Mouse (Mus musculus): ENCODE measurements around the gene Sft2d1.

The Sft2d1 gene

DNA sequence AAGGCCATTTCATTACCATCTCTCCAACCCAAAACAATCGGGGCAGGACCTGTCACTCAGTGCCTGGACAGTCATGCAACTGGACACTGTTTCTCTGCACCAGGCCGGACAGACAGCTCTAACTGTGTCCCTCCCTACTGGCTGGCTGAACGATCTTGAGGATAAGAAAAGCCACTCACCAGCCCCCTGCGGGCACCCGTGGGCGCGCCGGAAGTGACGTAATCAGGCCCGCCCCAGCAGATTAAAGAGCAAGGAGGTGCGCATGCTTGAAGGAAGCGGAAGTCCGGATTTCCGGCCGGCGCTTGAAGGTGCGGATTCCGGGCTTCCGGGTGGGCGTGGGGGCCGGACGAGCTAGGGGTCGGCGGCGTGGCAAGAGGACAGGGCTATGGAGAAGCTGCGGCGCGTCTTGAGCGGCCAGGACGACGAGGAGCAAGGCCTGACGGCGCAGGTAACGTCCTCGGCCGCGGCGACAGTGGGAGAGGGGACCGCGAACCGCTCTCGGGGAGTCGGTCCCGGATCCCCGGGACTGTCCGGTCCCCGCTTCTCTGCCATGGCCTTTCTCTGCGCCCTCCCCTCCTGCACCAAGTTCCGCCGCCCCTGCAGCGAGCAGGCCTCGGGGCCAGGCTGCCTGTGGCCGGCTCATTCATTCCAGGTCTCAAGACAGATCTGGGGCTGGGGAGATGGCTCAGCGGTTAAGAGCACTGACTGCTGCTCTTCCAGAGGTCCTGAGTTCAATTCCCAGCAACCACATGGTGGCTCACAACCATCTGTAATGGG, at the start of gene Sft2d1:
TSS of gene Sft2d1 (plus strand) at position 265 of the 777 bp plus-strand sequence.
- DNase-seq (ENCODE audit: low spot score in 2 of 2) = peak; percentile 95

DNA sequence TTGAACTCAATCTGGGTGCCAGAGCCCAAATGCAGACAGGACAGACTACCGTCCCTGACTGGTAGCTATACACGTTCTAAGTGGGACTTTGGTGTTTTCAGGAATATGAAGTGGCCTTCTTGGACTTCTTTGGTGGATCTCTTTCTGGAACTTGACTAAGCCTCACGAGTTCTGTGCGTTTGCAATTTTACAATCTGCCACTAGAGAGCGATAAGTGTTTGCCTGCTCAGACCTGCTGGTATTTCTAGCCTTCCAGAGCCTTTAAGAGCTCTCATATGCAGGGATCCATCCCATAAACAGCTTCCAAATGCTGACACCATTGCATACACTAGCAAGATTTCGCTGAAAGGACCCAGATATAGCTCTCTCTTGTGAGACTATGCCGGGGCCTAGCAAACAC, 46.3 kb upstream of the Sft2d1 start:
- DNase-seq (ENCODE audit: low spot score in 2 of 2) = peak; percentile 20 to 63

DNA sequence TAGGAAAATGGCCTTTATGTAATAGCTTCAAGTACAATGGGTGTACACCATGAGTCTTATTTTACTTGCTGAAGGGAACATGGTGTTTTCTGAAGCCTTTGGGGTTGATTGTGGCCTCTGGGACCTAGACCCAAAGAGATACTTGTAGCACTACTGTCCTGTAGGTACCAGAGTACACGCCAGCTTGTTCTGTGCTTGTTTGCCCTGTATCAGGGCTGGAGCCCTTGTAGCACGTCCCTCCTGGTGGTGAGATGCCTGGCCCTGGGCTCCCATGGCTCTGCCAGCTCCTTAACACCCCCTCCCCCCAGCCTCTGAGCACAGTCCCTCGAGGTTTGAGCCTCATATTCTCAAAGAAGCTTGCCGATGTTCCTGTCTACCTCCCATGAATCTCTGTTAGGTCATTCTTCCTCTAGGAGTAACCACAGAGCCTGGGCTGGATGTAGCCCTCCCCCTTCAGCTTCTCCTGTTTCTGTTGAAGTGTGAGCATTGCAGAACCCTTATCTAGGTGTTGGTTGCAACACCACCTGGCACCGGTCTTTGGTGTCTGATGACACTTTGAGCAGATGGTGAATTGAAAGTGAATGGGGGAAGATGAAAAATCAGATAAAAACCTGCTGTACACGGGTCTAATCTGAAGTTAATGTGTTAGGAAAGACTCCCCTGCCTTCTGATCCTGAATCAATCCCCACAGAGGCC, 38.7 kb upstream of the Sft2d1 start:
- DNase-seq (ENCODE audit: low spot score in 2 of 2) = peak in 1 of 2 experiments; percentile 23

DNA sequence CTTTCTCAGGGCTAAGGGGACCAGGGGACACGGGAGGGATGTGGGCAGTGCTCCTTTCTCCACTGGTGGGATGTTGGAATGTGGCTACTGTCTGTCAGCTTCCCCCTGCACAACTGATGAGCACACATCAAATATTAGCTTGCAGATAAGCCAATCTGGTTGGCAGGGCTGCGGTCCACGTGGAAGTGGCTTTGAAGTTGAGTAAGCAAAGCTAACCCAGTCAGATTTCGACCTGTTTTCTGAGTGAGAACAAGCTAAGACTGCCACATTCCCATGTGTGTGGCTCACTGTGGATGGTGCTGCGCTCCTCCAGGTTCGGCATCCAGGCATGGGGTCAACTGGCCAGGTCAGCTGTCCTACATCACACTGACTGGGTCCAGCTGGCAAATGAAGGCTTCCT, 38.0 kb upstream of the Sft2d1 start:
- DNase-seq (ENCODE audit: low spot score in 2 of 2) = no peak

DNA sequence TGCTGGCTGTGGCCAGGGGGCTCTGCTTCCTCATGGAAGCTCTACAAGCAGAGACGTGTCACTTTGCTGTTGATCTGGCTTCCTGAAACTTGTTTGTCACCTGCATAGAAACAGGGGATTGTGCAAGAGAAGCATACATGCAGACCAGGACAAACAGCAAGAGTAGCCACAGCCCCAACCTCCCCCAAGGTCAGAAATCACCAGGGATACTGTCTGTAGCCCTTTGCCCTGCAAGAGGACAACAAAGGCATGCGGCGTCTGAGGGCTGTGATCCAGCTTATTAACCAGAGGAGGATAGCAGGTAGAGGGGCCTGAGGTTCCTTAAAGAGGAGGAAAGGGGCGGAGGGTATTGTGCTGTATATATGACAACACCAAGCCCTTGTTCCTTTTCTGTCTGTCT, 34.8 kb upstream of the Sft2d1 start:
- no peak for DNase-seq (ENCODE audit: low spot score in 2 of 2)

DNA sequence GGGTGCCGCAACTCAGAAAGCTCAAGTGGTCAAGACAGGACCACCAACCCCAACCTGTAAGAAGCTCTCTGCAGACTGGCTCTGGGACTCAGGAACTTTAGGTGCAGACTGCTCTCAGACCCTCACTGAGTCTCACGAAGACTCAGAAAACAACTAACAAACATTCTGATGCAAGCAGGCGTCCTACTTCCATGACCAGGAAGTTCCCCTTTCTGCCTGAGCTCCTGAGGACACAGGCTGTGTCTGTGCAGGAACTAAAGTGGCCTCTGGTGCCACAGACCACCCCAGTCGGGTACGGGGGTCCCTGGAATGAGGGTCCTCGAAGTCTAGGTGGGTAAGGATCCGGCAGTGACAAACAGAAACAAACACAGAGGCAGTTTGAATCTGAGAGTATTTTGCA, 34.2 kb upstream of the Sft2d1 start:
- no peak for DNase-seq (ENCODE audit: low spot score in 2 of 2)

DNA sequence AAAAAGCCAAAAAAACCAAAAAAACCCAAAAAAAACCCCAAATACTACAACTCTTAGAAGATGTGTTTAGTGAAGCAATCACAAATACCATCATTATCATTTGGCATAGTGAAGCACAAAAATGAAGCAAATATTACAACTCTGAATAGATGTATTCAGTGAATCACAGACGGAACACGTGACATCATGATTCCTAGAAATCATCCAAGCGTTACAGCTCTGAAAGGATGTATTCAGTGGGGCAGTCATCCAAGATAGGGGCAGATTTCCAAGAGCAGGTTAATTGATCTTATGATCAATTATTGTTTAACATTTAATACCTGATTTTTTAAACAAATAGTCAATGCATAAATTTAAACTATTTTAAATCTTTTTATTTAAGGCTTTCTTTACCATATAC, 33.6 kb upstream of the Sft2d1 start:
- no peak for DNase-seq (ENCODE audit: low spot score in 2 of 2)

DNA sequence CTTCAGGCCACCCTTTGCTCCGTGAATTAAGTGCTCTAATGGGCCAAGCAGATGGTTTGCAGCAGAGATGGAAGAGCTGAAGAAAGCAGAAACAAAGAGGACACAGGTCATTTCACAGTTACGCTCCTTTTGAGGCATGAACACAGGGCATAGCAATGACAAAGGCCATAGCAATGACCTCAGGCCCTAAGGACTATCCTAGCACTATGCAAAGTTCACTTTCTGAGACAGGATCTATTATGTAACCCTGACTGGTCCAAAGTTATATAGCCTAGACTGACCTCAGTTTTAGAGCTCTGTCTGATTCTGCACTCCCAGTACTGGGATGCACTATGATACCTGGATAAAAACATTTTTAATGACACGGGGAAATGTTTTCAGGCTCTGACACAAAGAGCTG, 32.5 kb upstream of the Sft2d1 start:
- DNase-seq (ENCODE audit: low spot score in 2 of 2) = no peak

DNA sequence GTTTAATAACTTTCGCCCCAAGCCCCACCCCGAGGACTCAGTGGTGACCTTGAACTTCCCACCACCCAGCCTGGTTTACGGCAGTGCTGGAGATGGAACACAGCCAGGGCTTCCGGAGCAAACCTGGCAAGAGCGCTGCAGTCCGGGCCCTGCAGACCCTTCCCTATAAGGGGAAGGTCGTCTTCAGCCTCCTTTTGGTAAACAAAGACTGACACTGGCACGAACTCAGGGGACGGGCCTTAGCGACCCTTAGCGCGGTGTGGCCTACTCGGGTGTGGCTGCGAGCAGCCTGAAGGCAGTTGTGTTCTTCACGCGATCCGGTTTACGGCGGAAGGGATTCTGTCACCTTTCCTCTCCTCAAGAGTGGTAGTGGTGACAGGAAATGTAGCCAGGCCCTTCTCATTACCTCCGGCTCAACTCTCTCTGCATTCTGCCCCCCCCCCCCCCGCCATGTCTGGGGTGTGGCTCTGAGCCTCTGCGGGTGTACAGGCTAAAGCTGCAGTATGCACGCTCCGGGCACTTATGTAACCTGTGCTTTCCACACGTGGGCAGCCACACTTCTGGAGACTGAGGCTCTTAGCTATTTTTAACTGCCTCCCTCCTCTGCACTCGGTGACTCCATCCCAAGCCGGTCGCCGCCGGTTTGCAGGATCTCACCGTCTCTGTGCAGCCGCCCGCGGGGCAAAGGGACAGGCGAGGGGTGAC, 27.9 kb upstream of the Sft2d1 start, which contains the start of gene Mpc1:
TSS of gene Mpc1 (plus strand) at position 84 of the 705 bp plus-strand sequence.
- DNase-seq (ENCODE audit: low spot score in 2 of 2) = peak; percentile 91 to 94

DNA sequence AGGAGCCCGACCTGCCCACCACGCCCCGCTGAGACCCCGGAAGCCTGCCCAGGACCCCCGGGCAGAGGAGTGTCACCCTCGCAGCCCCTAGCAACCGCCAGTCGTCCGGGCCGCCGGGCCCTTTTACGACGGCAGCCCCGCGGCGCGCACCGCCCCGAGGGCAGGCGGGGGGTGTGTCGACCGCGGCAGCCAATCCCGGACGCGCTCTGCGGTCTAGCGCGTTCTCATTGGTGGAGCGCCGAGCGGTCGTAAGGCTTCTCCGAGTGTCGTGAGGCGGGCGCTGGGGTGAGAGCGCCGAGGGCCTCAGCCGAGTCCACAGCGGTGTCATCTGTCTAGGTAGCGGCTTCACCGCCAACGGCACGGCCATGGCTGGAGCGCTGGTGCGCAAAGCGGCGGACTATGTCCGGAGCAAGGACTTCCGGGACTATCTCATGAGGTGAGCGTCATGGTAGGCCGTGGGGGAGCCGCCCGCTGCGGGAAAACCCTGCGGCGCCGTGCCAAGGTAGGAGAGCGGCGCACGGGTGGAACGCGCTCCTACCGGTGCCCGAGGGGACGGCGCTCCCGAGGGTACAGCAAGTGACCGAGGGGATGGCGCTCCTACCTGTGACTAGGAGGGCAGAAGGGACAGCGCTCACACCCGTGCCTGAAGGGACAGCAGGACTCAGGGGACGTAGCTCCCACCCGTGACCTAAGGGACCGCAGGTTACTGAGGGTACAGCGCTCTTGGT, 27.2 kb upstream of the Sft2d1 start:
- DNase-seq (ENCODE audit: low spot score in 2 of 2) = peak; percentile 97 to 98

DNA sequence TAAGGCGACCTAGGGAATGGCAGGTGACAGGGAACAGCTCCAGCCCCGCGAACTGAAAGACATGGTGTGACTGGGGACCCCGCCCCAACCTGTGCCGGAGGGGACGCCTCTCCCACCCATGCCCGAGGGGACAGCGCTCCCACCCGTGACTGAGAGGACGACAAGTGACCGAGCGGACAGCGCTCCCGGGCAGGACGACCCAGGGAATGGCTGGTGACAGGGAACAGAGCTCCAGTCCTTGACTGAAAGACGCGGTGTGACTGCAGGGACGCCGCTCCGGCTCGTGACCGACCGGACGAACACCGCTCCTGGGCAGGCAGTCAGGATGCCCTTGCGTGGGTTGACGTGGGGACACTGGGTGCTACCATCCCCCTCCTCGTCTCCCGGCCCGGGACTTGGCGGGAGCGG, 26.6 kb upstream of the Sft2d1 start:
- peak; percentile 47 for DNase-seq (ENCODE audit: low spot score in 2 of 2)

DNA sequence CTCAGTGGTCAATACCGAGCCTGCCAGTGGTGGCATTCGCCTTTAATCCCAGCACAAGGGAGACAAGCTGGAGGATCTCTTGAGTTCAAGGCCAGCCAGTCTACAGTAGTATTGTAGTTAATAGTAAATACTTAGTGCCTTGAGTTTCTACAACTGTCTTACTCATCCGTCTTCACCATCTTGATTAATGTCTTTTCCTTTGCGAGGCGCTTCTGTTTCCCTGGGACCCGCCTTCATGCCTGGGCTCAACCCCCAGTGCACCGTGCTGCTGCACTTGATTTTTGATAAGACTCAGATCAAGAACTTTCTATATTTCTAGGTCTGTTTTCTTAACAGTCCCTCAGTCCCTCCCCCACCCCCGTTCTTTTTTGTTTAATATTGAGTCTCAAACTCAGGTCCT, 25.8 kb upstream of the Sft2d1 start:
- DNase-seq (ENCODE audit: low spot score in 2 of 2) = no peak

DNA sequence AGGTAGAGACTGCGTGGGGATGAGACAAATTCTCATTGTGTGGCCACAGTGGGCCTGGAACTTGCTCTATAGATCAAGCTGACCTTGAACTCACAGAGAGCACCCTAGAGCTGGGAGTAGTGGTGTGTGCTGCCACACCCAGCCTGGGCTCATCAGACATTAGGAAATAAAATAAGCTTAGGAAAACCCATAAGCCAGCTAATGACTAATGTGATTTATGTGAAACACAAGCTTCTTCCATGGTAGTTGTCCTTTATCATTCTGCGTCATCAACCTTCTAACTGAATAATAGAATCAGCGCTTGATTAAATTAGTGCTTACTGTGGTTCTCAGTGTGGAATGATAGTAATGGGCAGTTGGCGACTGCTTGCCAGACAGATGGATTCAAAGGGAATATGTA, 23.9 kb upstream of the Sft2d1 start:
- DNase-seq (ENCODE audit: low spot score in 2 of 2) = no peak

DNA sequence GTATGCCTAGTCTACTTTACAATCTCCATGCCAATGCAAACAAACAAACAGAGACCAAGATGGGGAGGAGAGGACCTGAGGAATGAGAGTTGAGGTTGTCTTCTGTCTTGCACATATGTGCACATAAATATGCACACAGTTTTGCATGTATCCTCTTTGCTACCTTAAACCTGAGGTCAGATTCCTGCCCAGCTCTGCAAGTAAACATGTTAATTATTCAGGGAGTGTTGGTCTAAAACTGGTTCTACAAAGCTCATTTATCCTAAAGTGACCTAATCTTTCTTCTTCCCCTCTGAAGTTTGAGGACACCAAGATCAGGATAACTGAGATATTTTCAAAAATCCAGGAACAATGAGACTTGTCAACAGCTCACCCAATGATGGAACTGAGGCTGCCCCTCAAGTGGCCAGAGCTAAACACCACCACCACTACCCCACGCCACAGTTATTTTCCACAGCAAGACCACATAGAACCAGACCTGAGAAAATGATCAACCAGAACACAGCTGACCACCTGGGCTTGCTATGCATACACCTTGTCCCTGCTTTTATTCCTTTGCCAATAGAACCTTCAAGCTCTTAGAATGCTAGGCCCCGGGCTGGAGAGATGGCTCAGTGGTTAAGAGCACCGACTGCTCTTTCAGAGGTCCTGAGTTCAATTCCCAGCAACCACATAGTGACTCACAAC, 20.8 kb upstream of the Sft2d1 start:
- no peak for DNase-seq (ENCODE audit: low spot score in 2 of 2)

DNA sequence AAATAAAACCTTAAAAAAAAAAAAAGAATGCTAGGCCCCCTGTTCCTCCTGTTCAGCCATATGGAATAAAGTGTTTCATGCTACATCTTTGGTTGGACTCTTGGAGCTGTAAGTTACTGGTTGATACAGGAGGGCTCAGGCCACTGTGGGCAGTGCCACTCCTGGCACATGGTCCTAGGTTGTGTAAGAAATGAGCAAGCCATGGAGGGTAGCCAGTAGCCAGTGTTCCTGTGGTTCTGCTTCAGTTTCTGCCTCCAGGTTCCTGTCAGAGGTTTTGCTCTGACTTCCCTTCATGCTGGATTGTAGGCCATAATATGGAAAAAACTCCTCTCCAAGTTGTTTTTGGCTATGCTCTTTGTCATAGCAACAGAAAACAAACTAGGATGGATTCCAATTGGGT, 20.2 kb upstream of the Sft2d1 start:
- DNase-seq (ENCODE audit: low spot score in 2 of 2) = no peak

DNA sequence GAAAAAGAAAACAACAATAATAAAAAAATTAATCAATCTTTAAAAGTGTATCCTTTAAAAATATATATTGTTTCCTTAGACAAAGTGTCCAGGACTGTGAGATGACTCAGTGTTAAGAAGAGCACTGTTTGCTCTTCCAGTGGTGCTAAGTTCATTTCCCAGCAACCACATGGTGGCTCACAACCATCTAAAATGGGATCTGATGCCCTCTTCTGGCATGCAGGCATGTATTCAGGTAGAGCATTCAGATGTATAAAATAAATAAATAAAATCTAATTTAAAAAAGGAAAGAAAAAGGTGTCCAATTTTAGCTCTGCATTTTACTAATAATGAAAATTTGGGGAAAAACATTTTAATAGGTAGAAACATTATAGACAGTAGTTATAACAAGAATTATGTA, 15.1 kb upstream of the Sft2d1 start:
- no peak for DNase-seq (ENCODE audit: low spot score in 2 of 2)

DNA sequence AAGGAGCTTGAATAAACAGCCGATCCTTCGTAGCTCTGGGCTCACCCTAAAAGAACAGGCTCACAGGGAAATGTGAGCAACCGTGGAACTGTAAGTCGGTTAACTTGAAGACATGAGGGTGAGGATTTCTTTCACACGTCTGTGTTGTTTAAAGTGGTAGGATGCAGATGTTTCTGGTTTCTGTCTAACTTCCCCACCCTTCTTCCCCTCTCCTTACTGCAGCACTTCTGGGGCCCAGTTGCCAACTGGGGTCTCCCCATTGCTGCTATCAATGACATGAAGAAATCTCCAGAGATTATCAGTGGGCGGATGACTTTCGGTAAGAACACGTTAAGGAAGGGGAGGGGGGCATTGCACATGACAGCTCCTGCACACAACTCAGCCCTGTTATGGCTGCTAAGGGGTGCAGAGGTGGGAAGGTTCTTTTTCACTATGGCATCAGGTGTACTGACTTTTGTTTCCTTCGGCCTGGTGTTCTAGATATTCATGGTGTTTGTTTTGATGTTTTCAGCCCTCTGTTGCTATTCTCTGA, 14.5 kb upstream of the Sft2d1 start:
- no peak for DNase-seq (ENCODE audit: low spot score in 2 of 2)

DNA sequence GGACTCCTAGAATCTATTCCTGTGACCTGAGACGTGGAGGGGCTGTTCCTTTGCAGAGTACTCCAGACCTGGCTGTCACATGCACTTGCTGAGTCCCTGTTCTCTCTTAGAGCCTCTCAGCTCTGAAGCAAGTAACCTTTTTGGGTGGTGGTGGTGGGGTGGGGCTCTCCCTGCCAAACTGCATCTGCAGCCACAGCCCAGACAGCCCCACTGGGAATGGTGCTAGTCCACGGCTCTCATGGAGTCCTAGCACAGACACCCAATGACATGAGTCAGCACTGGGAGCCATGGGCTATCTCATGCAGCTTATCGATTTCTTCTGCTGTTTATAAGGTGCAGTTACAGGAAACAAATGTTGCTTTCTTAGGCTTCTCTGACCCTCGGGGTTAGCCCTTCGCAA, 13.2 kb upstream of the Sft2d1 start:
- no peak for DNase-seq (ENCODE audit: low spot score in 2 of 2)

DNA sequence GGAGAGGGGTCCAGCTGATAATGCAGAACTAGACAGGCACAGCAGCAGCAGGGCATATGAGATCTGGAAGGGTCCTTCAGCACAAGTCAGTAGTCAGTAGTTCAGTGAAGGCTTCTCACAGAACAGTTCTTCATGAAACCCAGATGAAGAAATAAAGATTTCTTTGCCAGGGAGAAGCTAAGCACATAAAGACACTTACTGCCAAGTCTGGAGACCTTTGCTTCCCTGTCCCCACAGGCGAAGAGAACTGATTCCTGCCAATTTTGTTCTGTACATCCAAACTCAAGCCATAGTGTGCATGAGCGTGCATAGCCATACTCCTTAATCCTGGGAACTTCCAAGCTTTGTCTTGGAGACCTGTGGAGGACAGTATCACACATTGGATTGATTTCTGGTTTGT, 12.6 kb upstream of the Sft2d1 start:
- no peak for DNase-seq (ENCODE audit: low spot score in 2 of 2)

DNA sequence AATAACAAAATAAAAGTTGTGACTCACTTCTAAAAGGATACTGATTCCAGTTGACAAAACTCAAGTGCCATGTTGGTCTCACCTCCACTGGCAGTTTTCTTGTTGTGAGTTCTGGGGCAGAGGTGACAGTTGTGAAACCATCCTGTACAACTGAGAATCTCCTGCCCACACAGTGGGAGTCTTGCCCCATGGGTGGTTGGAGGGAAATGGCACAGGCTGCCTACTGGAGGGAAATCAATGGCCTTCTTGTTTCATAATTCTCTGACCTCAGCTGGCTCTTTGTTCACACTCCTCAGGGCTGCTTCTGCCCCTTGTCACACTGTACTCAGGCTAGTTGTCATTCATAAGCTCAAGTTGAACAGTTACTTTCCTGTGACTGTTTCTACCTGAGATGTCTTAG, 11.4 kb upstream of the Sft2d1 start:
- no peak for DNase-seq (ENCODE audit: low spot score in 2 of 2)

DNA sequence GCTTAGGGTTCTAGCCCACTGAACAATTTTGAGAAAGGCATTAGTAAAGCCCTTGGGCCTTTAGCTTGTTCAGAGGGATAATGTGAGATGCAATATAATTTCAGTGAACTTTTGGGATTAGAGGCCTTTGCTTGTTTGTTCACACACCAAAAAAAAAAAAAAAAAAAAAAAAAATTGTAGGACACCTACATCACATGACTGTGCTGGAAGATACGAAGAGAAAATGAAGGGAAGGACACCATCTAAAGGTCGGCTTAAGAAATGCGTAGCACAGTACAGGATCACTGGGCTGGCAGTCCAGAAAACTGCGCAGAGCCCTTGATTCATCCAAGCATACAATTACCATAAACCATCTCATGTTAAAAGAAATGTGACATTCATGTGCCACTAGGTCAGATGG, 9.4 kb upstream of the Sft2d1 start:
- DNase-seq (ENCODE audit: low spot score in 2 of 2) = no peak
